Mouse (Mus musculus) olfactory bulb, adult 2 months (tissue): ENCODE data around the gene Zswim1.

Source experiments
- CTCF ChIP-seq: fragments of 200-500 bp; IDR thresholded peaks from 2 replicates; pipeline ENCODE4 v1.5.1; 2012; ENCODE audit warnings: low read depth, mild to moderate bottlenecking, low read length, moderate library complexity; ENCODE audit not compliant: insufficient read depth
- POLR2A ChIP-seq: fragments of 200-500 bp; IDR thresholded peaks from 2 replicates; pipeline ENCODE4 v1.6.1; 2012; ENCODE audit warnings: mild to moderate bottlenecking, low read depth, low read length, moderate library complexity; ENCODE audit not compliant: insufficient read depth

GRCm38 (mm10) chr2:164871602-164872303 lies 49.3 kb downstream of the Zswim1 start:
- TF ChIP-seq CTCF: no peak
- no peak for TF ChIP-seq POLR2A
